Mouse (Mus musculus): Measurements from ENCODE around the gene Glo1. TPM values are rescaled to one million over a fixed set of nuclear protein-coding genes. Genes with fewer than 3 reads are reported as not detected.
A peak's percentile ranks its signal among the peaks of the same experiment; 100 is the strongest.

Glo1 gene
- total RNA-seq, 4 experiments from 2014 or later, result 174 to 196 (median 184) TPM

GRCm38 (mm10) chr17:30613350-30613749, 13.3 kb downstream of the Glo1 start:
- DNase-seq (ENCODE audit: low spot score in 2 of 2), result no peak

GRCm38 (mm10) chr17:30612075-30612859, 14.4 kb downstream of the Glo1 start:
- DNase-seq (ENCODE audit: low spot score in 2 of 2), result peak; percentile 100

DNA sequence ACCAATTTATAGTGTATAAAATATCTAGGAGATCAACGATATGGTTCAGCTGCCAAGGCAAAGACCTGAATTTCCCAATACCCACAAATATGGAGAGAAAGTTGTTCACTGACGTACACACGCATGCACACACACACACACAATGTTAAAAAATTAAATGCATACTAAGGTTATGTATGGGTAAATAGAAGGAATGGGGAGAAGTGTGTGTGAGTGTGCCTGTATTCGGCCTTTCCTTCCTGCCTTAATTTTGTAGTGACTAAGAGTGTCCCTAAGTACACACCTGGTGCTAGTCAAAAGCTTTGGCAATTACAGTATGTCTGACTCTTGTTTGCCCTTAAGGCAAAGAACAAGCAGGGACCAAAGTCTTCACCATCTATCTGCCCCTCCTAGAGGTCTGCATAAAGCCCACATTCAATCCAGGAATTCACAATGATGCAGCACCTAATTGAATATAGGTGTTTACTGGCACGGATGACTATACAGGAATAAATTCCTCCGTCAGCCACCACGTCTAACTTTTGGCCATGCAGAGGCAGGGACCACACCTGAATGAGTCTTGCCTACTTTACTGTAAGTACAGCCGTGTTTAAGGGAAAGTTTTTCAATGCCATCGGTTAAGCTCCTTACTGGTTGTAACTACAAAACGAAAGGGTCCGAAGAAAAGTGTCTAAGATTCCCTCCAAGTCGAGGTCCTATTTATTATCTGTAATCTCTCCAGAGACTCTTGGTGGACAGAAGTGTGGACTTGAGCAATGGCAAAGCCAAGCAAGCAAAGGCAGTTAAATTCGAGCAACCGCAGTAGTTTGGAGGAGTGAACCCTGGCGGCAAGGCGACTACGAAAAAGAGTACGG, 15.2 kb downstream of the Glo1 start:
- DNase-seq (ENCODE audit: low spot score in 2 of 2), result no peak

DNA sequence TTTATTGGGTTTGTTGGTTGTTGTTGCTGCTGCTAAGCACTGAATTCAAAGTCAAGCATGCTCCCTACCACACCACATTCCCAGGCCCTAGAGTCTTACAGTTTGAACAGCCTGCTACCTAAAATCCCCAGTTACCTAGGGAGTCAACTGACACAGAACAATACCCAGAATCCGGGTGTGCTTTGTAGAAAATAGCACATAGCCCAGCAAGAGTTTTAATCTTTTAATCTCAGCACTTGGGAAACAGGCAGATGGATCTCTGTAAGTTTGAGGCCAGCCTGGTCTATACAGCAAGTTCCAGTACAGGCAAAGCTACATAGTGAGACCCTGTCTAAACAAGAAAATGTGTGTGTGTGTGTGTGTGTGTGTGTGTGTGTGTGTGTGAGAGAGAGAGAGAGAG, 15.9 kb downstream of the Glo1 start:
- no peak for DNase-seq (ENCODE audit: low spot score in 2 of 2)

DNA sequence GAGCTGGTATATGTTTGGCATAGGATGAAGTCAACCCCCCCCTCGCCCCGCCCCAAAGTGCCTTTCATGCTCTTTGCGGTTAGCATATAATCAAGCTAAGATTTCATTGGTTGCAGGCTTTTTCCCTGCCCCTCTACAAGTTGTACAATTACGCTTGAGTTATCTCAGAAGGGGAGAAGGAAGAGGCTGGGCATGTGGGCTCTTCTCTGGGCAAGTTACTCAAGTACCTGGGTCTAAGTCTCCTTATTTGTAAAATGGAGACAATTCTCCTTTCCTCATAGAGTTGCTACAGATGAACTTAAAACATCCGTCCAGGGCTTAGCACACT, 16.7 kb downstream of the Glo1 start:
- DNase-seq (ENCODE audit: low spot score in 2 of 2), result no peak

DNA sequence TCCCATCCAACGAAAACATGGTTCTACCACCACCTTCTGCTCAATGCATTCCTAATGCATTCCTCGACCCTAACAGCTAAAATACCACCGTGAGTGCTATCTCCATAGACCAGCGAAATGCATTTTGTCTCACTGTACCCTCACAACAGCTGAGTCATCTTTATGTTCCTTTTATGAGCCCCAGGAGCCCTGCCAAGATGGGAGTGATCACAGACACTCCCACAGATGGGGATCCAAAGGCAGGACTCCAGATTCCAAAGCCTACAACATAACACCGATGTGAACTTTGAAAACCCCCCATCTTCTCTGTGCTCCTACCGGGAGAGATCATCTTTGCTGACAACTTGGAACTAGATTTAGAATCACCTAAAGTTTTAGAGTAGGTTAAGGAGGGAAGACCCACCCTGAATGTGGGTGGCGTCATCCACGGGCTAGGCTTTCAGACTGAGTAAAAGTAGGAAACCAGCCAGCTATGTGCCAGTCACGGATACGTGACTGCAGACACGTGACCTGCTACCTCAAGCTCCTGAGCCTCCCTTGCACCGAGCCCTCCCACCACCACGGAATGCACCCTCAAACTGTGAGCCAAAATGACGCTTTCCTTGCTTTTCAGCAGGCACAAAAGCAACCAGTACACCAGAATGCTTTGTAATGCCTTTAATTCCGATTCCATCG, 17.2 kb downstream of the Glo1 start:
- peak in 1 of 2 experiments; percentile 31 for DNase-seq (ENCODE audit: low spot score in 2 of 2)

- no peak for DNase-seq (ENCODE audit: low spot score in 2 of 2)
These were observed 18.7 kb downstream of the Glo1 start for GRCm38 (mm10) chr17:30607909-30608495.

DNA sequence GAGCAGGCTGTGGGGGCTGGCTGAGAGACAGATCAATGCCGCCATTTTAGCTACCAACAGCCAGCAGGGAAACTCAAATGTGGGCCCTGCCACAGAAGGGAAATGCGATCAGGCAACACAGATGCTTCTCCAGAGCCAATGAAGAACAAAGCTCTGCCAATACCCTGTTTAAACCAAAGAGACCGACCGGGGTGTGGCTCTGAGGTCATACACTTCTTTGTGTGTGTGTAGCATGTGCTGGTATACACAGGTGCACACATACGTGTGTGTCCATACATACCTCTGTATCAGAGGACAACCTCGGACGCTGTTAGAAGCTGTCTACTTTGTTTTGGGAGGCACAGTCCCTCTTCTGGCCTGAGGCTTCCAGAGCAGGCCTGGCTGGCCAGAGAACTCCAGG, 19.3 kb downstream of the Glo1 start:
- DNase-seq (ENCODE audit: low spot score in 2 of 2), result no peak

GRCm38 (mm10) chr17:30606634-30607081, 20.0 kb downstream of the Glo1 start:
- DNase-seq (ENCODE audit: low spot score in 2 of 2), result no peak

DNA sequence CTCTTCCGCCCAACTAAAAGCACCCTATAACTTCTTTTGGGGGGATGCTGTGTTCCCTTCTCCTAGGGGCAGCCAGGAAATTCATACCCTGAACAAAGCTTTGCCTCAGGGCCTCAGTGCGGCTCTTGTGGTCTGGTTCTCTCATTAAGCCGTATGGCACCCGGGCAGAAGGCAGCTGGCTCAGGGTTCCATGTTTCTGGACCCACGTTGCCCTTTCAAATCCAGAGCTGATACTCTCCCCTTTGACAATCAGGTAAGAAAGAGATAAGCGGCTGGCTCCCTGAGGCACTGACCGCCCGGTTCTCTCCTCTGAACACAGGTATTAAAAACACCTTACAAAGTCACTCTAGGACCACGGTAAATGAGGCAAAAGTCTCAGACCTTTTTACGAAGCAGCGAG, 20.5 kb downstream of the Glo1 start:
- no peak for DNase-seq (ENCODE audit: low spot score in 2 of 2)

GRCm38 (mm10) chr17:30605001-30605400, 21.7 kb downstream of the Glo1 start:
- DNase-seq (ENCODE audit: low spot score in 2 of 2), result no peak

GRCm38 (mm10) chr17:30604296-30604695, 22.4 kb downstream of the Glo1 start:
- DNase-seq (ENCODE audit: low spot score in 2 of 2), result no peak

DNA sequence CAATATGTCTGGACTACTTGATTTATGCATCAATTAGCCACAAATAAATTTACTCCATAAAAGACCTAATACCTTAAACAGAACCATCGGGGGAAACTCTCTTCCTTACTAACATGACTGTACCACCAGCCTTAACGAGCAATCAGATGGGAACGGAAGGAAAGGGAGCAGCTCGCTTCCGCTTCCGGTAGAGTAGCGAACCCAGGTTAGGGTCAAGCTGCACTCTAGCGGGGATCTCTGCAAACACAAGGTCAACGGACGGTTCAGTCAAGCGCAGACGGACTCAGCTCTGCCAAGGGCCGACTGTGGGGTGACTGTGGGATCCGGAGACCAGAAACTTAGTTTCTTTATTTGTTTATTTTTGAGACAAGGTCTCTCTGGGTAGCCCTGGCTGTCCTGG, 24.5 kb downstream of the Glo1 start:
- no peak for DNase-seq (ENCODE audit: low spot score in 2 of 2)

GRCm38 (mm10) chr17:30598300-30598699, 28.4 kb downstream of the Glo1 start:
- DNase-seq (ENCODE audit: low spot score in 2 of 2), result no peak

DNA sequence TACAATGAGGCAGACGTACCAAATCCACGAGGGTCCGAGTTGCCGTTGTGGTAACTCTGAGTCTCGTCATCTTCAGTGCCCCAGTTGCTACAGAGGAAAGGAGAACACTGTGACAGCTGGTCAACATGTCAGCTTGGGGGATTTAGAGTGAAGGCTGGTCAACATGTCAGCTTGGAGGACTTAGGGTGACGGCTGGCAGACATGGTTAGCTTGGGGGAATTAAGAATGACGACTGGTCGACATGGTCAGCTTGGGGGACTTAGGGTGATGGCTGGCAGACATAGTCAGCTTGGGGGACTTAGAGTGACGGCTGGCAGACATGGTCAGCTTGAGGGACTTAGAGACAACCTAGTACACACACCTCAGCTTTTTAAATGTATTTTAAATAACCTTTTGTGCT, 28.9 kb downstream of the Glo1 start:
- DNase-seq (ENCODE audit: low spot score in 2 of 2), result no peak

DNA sequence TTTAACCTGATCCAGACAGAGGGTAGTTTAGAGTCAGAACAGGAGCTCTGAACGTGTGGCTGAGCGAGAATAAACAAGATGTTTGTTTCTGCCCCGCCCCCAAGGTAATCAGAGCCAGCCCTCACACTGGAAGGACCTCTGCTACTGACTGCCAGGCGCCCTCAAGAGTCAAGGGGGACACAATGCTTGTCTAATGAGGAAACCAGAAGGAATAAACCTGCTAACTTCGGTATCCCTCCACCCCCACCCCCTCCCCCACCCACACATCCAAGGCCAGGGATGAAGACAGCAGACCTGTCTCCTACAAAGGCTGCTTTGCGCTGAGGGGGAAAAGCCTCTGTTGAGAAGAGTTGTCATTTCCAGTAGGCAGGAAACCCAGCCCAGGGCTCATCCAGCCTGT, 31.8 kb downstream of the Glo1 start:
- no peak for DNase-seq (ENCODE audit: low spot score in 2 of 2)

GRCm38 (mm10) chr17:30594407-30594806, 32.3 kb downstream of the Glo1 start:
- no peak for DNase-seq (ENCODE audit: low spot score in 2 of 2)

GRCm38 (mm10) chr17:30590417-30591198, 36.1 kb downstream of the Glo1 start:
- no peak for DNase-seq (ENCODE audit: low spot score in 2 of 2)

DNA sequence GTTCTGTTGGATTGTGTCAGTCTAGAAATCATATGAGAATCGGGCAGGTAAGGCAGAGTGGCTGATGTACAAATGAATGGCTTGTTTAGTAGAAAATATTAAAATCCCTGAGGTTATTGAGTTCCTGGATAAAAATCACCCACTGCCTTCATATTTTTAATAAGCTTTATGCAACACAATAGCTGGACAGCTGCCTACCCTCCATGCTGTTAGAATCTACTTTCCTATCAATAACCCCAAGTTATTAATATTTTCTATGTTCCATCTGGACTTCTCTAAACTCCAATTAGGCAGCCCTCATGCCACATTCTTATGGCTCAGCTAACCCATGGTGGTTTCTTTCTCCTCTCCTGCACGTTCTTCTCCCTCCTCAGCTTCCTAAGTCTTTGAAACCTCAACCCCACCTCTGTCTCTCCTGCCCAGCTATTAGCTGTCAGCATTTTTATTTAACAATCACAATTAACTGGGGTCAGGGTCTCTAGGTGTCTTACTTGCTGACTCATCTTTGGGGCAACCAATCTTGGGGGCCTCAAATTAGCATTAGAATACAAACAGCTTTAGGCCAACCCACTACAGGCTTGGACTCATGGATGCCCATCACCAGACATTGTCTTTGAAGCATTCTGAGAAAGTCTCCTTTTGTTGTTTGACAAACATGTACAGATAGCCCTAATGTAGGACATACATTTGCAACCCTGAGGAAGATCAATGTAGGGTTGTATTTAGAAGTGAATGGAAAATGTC, 43.2 kb downstream of the Glo1 start:
- DNase-seq (ENCODE audit: low spot score in 2 of 2), result no peak

DNA sequence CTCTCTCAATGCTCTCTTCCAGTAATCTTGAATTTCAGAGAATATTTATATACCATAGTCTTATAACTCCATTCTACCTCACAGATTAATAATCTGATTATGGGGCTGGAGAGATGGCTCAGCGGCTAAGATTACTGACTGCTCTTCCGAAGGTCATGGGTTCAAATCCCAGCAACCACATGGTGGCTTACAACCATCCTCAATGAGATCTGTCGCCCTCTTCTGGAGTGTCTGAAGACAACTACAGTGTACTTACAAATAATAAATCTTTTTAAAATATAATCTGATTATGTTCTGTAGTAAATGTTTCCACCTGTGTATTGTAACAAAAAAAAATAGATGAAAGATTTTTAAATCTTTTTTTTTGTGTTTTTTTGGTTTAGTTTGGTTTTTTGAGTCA, 44.4 kb downstream of the Glo1 start:
- DNase-seq (ENCODE audit: low spot score in 2 of 2), result no peak
